Mouse (Mus musculus) thymus, adult 2 months (tissue): ENCODE results near the gene Gse1.

Experiments
- CTCF ChIP-seq: fragments of 200-500 bp; IDR thresholded peaks from 2 replicates; pipeline ENCODE4 v1.5.1; 2012; ENCODE audit warnings: mild to moderate bottlenecking, control low read depth, low read length, moderate library complexity, borderline replicate concordance; ENCODE audit not compliant: control insufficient read depth, poor library complexity, insufficient read depth; ENCODE audit errors: extremely low read depth
- POLR2A ChIP-seq: fragments of 200-500 bp; IDR thresholded peaks from 2 replicates; pipeline ENCODE4 v1.6.1; 2012; ENCODE audit warnings: mild to moderate bottlenecking, low read length, control low read depth, moderate library complexity; ENCODE audit not compliant: control insufficient read depth, poor library complexity, insufficient read depth; ENCODE audit errors: extremely low read depth

- no peak for TF ChIP-seq POLR2A
- no peak for TF ChIP-seq CTCF
These were observed 289.6 kb downstream of the Gse1 start for GRCm38 (mm10) chr8:120517666-120518410.
